Mouse (Mus musculus): ENCODE results near the gene Rac3. TPM values are rescaled to one million over a fixed set of nuclear protein-coding genes. Genes with fewer than 3 reads are reported as not detected.

Gene Rac3
- total RNA-seq, 2 experiments from 2014 or later = 247 to 249 TPM

GRCm38 (mm10) chr11:120768206-120768605 lies 46.9 kb downstream of the Rac3 start:
- no peak for DNase-seq (ENCODE audit: low spot score in 2 of 2)

DNA sequence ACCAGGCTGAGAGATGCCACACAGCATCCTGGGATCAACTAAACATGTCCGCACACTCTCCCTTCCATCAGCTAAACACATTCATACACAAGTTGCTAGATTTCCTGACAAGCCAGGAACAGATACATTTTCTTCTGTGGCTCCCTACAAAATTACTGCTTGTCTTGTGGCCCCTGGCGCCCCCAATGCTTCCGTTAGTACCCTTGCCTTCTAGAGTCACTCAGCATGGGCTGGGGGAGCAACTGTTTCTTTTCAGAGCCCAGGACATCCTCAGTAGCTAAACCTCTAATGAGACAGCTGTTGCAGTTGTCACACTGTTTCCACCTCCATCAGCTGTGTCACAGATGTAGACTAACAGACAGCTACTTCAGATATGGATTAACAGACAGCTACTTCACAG lies 51.5 kb downstream of the Rac3 start:
- no peak for DNase-seq (ENCODE audit: low spot score in 2 of 2)

Other genes starting within 250 kb of the Rac3 start
- gene Mrpl12, start 236.9 kb upstream of the Rac3 start, total RNA-seq (2021) = 10 to 100 TPM; 76.4 to 82.3 TPM
- gene Slc25a10, start 229.6 kb upstream of the Rac3 start, total RNA-seq (2021) = 10 to 100 TPM; 24.5 to 25.8 TPM
- gene Gcgr, start 190.8 kb upstream of the Rac3 start, total RNA-seq (2021) = under 1 TPM in 1 of 2 experiments, not detected in 1; 0.18 TPM
- 100 to 1,000 TPM in 1 of 2 experiments, 10 to 100 TPM in 1; 95.4 to 107 TPM for gene Mcrip1, start 171.7 kb upstream of the Rac3 start, total RNA-seq (2021)
- not detected for gene Ppp1r27, start 170.3 kb upstream of the Rac3 start, total RNA-seq (2021)
- 100 to 1,000 TPM; 153 to 161 TPM for gene P4hb, start 148.2 kb upstream of the Rac3 start, total RNA-seq (2021)
- gene Arhgdia, start 139.8 kb upstream of the Rac3 start, total RNA-seq (2021) = 100 to 1,000 TPM; 344 to 379 TPM
- 10 to 100 TPM; 79.8 to 91.3 TPM for gene Alyref, start 123.1 kb upstream of the Rac3 start, total RNA-seq (2021)
- gene Anapc11, start 123.0 kb upstream of the Rac3 start, total RNA-seq (2021) = 100 to 1,000 TPM in 1 of 2 experiments, 10 to 100 TPM in 1; 93.5 to 107 TPM
- gene Npb, start 113.0 kb upstream of the Rac3 start, total RNA-seq (2021) = 1 to 10 TPM; 2.2 to 2.4 TPM
- gene Pcyt2, start 103.5 kb upstream of the Rac3 start, total RNA-seq (2021) = 100 to 1,000 TPM; 132 to 145 TPM
- 10 to 100 TPM; 33.5 to 39.7 TPM for gene Sirt7, start 96.2 kb upstream of the Rac3 start, total RNA-seq (2021)
- 10 to 100 TPM; 79.3 to 86.7 TPM for gene Mafg, start 87.9 kb upstream of the Rac3 start, total RNA-seq (2021)
- gene Pycr1, start 77.7 kb upstream of the Rac3 start, total RNA-seq (2021) = 1 to 10 TPM; 3.5 to 5.3 TPM
- 1 to 10 TPM; 1.1 to 2.1 TPM for gene Myadml2, start 73.3 kb upstream of the Rac3 start, total RNA-seq (2021)
- gene Notum, start 60.3 kb upstream of the Rac3 start, total RNA-seq (2021) = 1 to 10 TPM; 5.8 to 7.4 TPM
- gene Aspscr1, start 48.5 kb upstream of the Rac3 start, total RNA-seq (2021) = 10 to 100 TPM; 55.5 to 62.5 TPM
- 10 to 100 TPM; 30.1 to 32.0 TPM for gene Cenpx, start 7.7 kb upstream of the Rac3 start, total RNA-seq (2021)
- gene Lrrc45, start 7.5 kb upstream of the Rac3 start, total RNA-seq (2021) = 10 to 100 TPM; 61.1 to 71.1 TPM
- gene Dcxr, start 5.8 kb downstream of the Rac3 start, total RNA-seq (2021) = 10 to 100 TPM in 1 of 2 experiments, 1 to 10 TPM in 1; 7.8 to 10.2 TPM
- 1 to 10 TPM; 2.6 to 2.8 TPM for gene Cbr2, start 10.6 kb downstream of the Rac3 start, total RNA-seq (2021)
- 10 to 100 TPM; 18.7 to 22.2 TPM for gene Hmga1b, start 41.3 kb downstream of the Rac3 start, total RNA-seq (2021)
- gene Rfng, start 62.7 kb downstream of the Rac3 start, total RNA-seq (2021) = 10 to 100 TPM; 89.5 to 91.8 TPM
- gene Gps1, start 62.8 kb downstream of the Rac3 start, total RNA-seq (2021) = 100 to 1,000 TPM; 136 to 144 TPM
- gene Dus1l, start 74.9 kb downstream of the Rac3 start, total RNA-seq (2021) = 10 to 100 TPM; 42.3 to 44.5 TPM
- 100 to 1,000 TPM; 286 to 320 TPM for gene Fasn, start 103.1 kb downstream of the Rac3 start, total RNA-seq (2021)
- gene Ccdc57, start 211.4 kb downstream of the Rac3 start, total RNA-seq (2021) = 1 to 10 TPM; 7.3 to 7.4 TPM
- 1 to 10 TPM; 2.9 to 4.1 TPM for gene Slc16a3, start 227.0 kb downstream of the Rac3 start, total RNA-seq (2021)